Mouse (Mus musculus) liver, embryonic 14.5 days (tissue): ENCODE data around the gene Cdk12. TPM values are rescaled to one million over a fixed set of nuclear protein-coding genes. Genes with fewer than 3 reads are reported as not detected.

ENCODE experiments used
- ATAC-seq: fragments of 200-750 bp; cut with Nextera tagmentation; 2 replicates; pipeline ENCODE4 v1.8.0; 2017; ENCODE audit warnings: moderate number of reproducible peaks, mild to moderate bottlenecking, moderate library complexity; ENCODE audit not compliant: insufficient read depth
- DNase-seq, 3 experiments: peaks; one replicate each; pipeline ENCODE4 v3.0.0-alpha.2; 2012 to 2013; ENCODE audit warnings: low read depth in 3 of 3, low spot score in 3 of 3
- H3K27ac ChIP-seq: fragments of 300-500 bp; sonication (generic); 2 replicates; pipeline ENCODE4 v1.5.1; 2014; ENCODE audit warnings: moderate library complexity, mild to moderate bottlenecking, control low read depth, inconsistent platforms
- H3K27me3 ChIP-seq: fragments of 300-500 bp; sonication (generic); 2 replicates; pipeline ENCODE4 v1.6.1; 2014; ENCODE audit warnings: mild to moderate bottlenecking, low read length, moderate library complexity; ENCODE audit not compliant: control insufficient read depth, insufficient read depth
- H3K36me3 ChIP-seq: fragments of 300-500 bp; sonication (generic); replicated peaks from 2 replicates; pipeline ENCODE4 v1.6.1; 2014; ENCODE audit warnings: low read depth; ENCODE audit not compliant: control insufficient read depth, insufficient read depth
- H3K4me1 ChIP-seq, 2 experiments: fragments of 200-500 bp in 1 of 2; fragments of 300-500 bp in 1 of 2; sonication (generic) in 1 of 2; replicated peaks; 2 replicates each; pipeline ENCODE4 v1.6.1; 2012 to 2014; ENCODE audit warnings: antibody characterized with exemption in 1 of 2, inconsistent platforms in 1 of 2, low read length in 1 of 2; ENCODE audit not compliant: control insufficient read depth in 2 of 2, insufficient read depth in 2 of 2
- H3K4me2 ChIP-seq: fragments of 300-500 bp; sonication (generic); 2 replicates; pipeline ENCODE4 v1.6.1; 2014; ENCODE audit warnings: low read depth, mild to moderate bottlenecking, control low read depth, moderate library complexity
- H3K4me3 ChIP-seq, 2 experiments: fragments of 200-500 bp in 1 of 2; fragments of 300-500 bp in 1 of 2; sonication (generic) in 1 of 2; 2 replicates each; pipeline ENCODE4 v1.5.1; 2012 to 2014; ENCODE audit warnings: low read depth in 2 of 2, low read length in 2 of 2, mild to moderate bottlenecking in 2 of 2, control low read depth in 1 of 2, inconsistent platforms in 1 of 2, moderate library complexity in 1 of 2; ENCODE audit not compliant: insufficient read depth in 1 of 2
- H3K9ac ChIP-seq: fragments of 300-500 bp; sonication (generic); replicated peaks from 2 replicates; pipeline ENCODE4 v1.6.1; 2014; ENCODE audit warnings: mild to moderate bottlenecking, control low read depth, moderate library complexity
- H3K9me3 ChIP-seq: fragments of 300-500 bp; sonication (generic); 2 replicates; pipeline ENCODE4 v1.6.1; 2016; ENCODE audit warnings: low read length, mixed read lengths; ENCODE audit not compliant: control insufficient read depth
- CTCF ChIP-seq: IDR thresholded peaks from 2 replicates; pipeline ENCODE4 v1.5.1; 2016; ENCODE audit warnings: antibody characterized with exemption, low read depth, control low read depth
- EP300 ChIP-seq: IDR thresholded peaks from 2 replicates; pipeline ENCODE4 v1.6.1; 2016; ENCODE audit warnings: antibody characterized with exemption, low read depth
- WGBS: fragments of 180-500 bp; shearing (Covaris S2); extraction: QIAGEN DNeasy Blood & Tissue Kit; methylation state at CpG from one replicate; pipeline ENCODE4 v1.1.7; 2014; ENCODE audit not compliant: insufficient replicate concordance; 5-methylcytosine and 5-hydroxymethylcytosine counted together
- microRNA-seq: library from miRNA; unstranded; fragments of <30 nt; microRNA quantifications from one replicate; pipeline ENCODE4, GENCODE M21; 2016
- polyA plus RNA-seq, 2 experiments: library from polyadenylated mRNA; depleted of rRNA in 1 of 2; stranded (reverse) in 1 of 2; unstranded in 1 of 2; fragments of >200 nt; fragmentation: Nextera tagmentation in 1 of 2; extraction: Ambion mirVana in 1 of 2; gene quantifications; 2 replicates each; pipeline versions ENCODE4 v1.2.1 to v1.2.3; 2012 to 2014

Cdk12 gene
- polyA plus RNA-seq, 2 experiments = 4.7 to 9.8 TPM

- TF ChIP-seq CTCF (no peak), EP300 (no peak)
- Histone ChIP-seq H3K27me3 (peaks cover 96% of the 10 kb centered on the region), H3K27ac (no peak overlapping the region), H3K4me3 (no peak overlapping the region), H3K4me2 (no peak overlapping the region), H3K4me1 (no peaks in the 10 kb centered on the region), H3K9ac (no peak overlapping the region), H3K36me3 (no peaks in the 10 kb centered on the region), H3K9me3 (no peaks in the 10 kb centered on the region)
- WGBS = 3% methylated on average over 19 of the region's 19 CpGs
- DNase-seq = no peak
- ATAC-seq = no peak
Measured at GRCm38 (mm10) chr11:98326741-98327135, 123.9 kb downstream of the Cdk12 start.

- H3K4me1 ChIP-seq = no peaks in the 10 kb centered on the region
- DNase-seq = no peak
- H3K9ac ChIP-seq = no peak overlapping the region
- 1% methylated on average over 97 of the region's 97 CpGs for WGBS
- TF ChIP-seq CTCF (no peak), EP300 (no peak)
- H3K4me3 ChIP-seq = peak overlapping the region in 1 of 2 experiments; percentile 4; a peak in 1 of 4 replicates
- no peaks in the 10 kb centered on the region for H3K36me3 ChIP-seq
- H3K9me3 ChIP-seq = no peaks in the 10 kb centered on the region
- ATAC-seq = no peak
- no peak overlapping the region for H3K27ac ChIP-seq
- H3K4me2 ChIP-seq = no peak overlapping the region
- H3K27me3 ChIP-seq = peaks cover 95% of the 10 kb centered on the region
Measured at GRCm38 (mm10) chr11:98327136-98328030, 124.5 kb downstream of the Cdk12 start.

- H3K4me2 ChIP-seq = no peak overlapping the region
- peaks cover 92% of the 10 kb centered on the region for H3K27me3 ChIP-seq
Measured at GRCm38 (mm10) chr11:98328031-98328370, 125.1 kb downstream of the Cdk12 start.

More at GRCm38 (mm10) chr11:98328031-98328370, 125.1 kb downstream of the Cdk12 start:
- Histone ChIP-seq H3K4me1 (no peaks in the 10 kb centered on the region), H3K9me3 (no peaks in the 10 kb centered on the region), H3K9ac (no peak overlapping the region), H3K4me3 (no peak overlapping the region; a peak in 1 of 4 replicates), H3K36me3 (no peaks in the 10 kb centered on the region), H3K27ac (no peak overlapping the region)
- TF ChIP-seq EP300 = no peak
- TF ChIP-seq CTCF = no peak
- no peak for DNase-seq
- no peak for ATAC-seq
- WGBS = 2% methylated on average over 34 of the region's 35 CpGs

Small RNA genes lying within 50 kb of the gene (microRNA-seq; reads per million reads assigned to microRNA genes)
- gene Gm27399 (not detected), gene Mir5119 (not detected)

Other genes with a start within 250 kb of the Cdk12 start
- gene Plxdc1, start 216.6 kb upstream of the Cdk12 start, polyA plus RNA-seq (2012; rRNA removed) = 0.38 and 0.45 TPM in 2 replicates
- 0.20 and 0.58 TPM in 2 replicates for gene Plxdc1, start 216.6 kb upstream of the Cdk12 start, polyA plus RNA-seq (2014; fragmentation: Nextera tagmentation; extraction: Ambion mirVana)
- gene Arl5c, start 206.9 kb upstream of the Cdk12 start, polyA plus RNA-seq (2012; rRNA removed) = 1.8 and 2.2 TPM in 2 replicates
- 6.0 and 6.4 TPM in 2 replicates for gene Arl5c, start 206.9 kb upstream of the Cdk12 start, polyA plus RNA-seq (2014; fragmentation: Nextera tagmentation; extraction: Ambion mirVana)
- 0.38 and 0.60 TPM in 2 replicates for gene Cacnb1, start 180.0 kb upstream of the Cdk12 start, polyA plus RNA-seq (2012; rRNA removed)
- 0.21 TPM in 1 of 2 replicates, not detected in the other for gene Cacnb1, start 180.0 kb upstream of the Cdk12 start, polyA plus RNA-seq (2014; fragmentation: Nextera tagmentation; extraction: Ambion mirVana)
- gene Rpl19, start 176.3 kb upstream of the Cdk12 start, polyA plus RNA-seq (2012; rRNA removed) = 713 and 1,005 TPM in 2 replicates
- 717 and 735 TPM in 2 replicates for gene Rpl19, start 176.3 kb upstream of the Cdk12 start, polyA plus RNA-seq (2014; fragmentation: Nextera tagmentation; extraction: Ambion mirVana)
- gene Stac2, start 149.6 kb upstream of the Cdk12 start, polyA plus RNA-seq (2012; rRNA removed) = 0.02 TPM in 1 of 2 replicates, not detected in the other
- gene Stac2, start 149.6 kb upstream of the Cdk12 start, polyA plus RNA-seq (2014; fragmentation: Nextera tagmentation; extraction: Ambion mirVana) = not detected in 2 replicates
- gene Fbxl20, start 52.7 kb upstream of the Cdk12 start, polyA plus RNA-seq (2012; rRNA removed) = 2.0 and 2.3 TPM in 2 replicates
- gene Fbxl20, start 52.7 kb upstream of the Cdk12 start, polyA plus RNA-seq (2014; fragmentation: Nextera tagmentation; extraction: Ambion mirVana) = 3.4 and 5.9 TPM in 2 replicates
- 7.1 and 8.7 TPM in 2 replicates for gene Med1, start 9.8 kb upstream of the Cdk12 start, polyA plus RNA-seq (2012; rRNA removed)
- gene Med1, start 9.8 kb upstream of the Cdk12 start, polyA plus RNA-seq (2014; fragmentation: Nextera tagmentation; extraction: Ambion mirVana) = 19.7 and 22.7 TPM in 2 replicates
- gene Neurod2, start 126.6 kb downstream of the Cdk12 start, polyA plus RNA-seq (2012; rRNA removed) = 0.18 TPM in 1 of 2 replicates, not detected in the other
- not detected in 2 replicates for gene Neurod2, start 126.6 kb downstream of the Cdk12 start, polyA plus RNA-seq (2014; fragmentation: Nextera tagmentation; extraction: Ambion mirVana)
- gene Ppp1r1b, start 145.3 kb downstream of the Cdk12 start, polyA plus RNA-seq (2012; rRNA removed) = 0.04 and 0.21 TPM in 2 replicates
- 0.17 and 0.19 TPM in 2 replicates for gene Ppp1r1b, start 145.3 kb downstream of the Cdk12 start, polyA plus RNA-seq (2014; fragmentation: Nextera tagmentation; extraction: Ambion mirVana)
- 15.7 and 16.8 TPM in 2 replicates for gene Stard3, start 155.3 kb downstream of the Cdk12 start, polyA plus RNA-seq (2012; rRNA removed)
- gene Stard3, start 155.3 kb downstream of the Cdk12 start, polyA plus RNA-seq (2014; fragmentation: Nextera tagmentation; extraction: Ambion mirVana) = 11.6 and 11.9 TPM in 2 replicates
- gene Tcap, start 180.8 kb downstream of the Cdk12 start, polyA plus RNA-seq (2012; rRNA removed) = 0.03 TPM in 1 of 2 replicates, not detected in the other
- gene Tcap, start 180.8 kb downstream of the Cdk12 start, polyA plus RNA-seq (2014; fragmentation: Nextera tagmentation; extraction: Ambion mirVana) = not detected in 2 replicates
- gene Pnmt, start 183.4 kb downstream of the Cdk12 start, polyA plus RNA-seq (2012; rRNA removed) = not detected in 2 replicates
- gene Pnmt, start 183.4 kb downstream of the Cdk12 start, polyA plus RNA-seq (2014; fragmentation: Nextera tagmentation; extraction: Ambion mirVana) = not detected in 2 replicates
- gene Pgap3, start 197.4 kb downstream of the Cdk12 start, polyA plus RNA-seq (2012; rRNA removed) = 3.3 and 3.9 TPM in 2 replicates
- gene Pgap3, start 197.4 kb downstream of the Cdk12 start, polyA plus RNA-seq (2014; fragmentation: Nextera tagmentation; extraction: Ambion mirVana) = 2.7 and 3.4 TPM in 2 replicates
- 1.1 and 1.2 TPM in 2 replicates for gene Erbb2, start 209.4 kb downstream of the Cdk12 start, polyA plus RNA-seq (2012; rRNA removed)
- 1.6 TPM in 2 replicates for gene Erbb2, start 209.4 kb downstream of the Cdk12 start, polyA plus RNA-seq (2014; fragmentation: Nextera tagmentation; extraction: Ambion mirVana)
- 21.6 and 31.1 TPM in 2 replicates for gene Mien1, start 235.9 kb downstream of the Cdk12 start, polyA plus RNA-seq (2012; rRNA removed)
- gene Mien1, start 235.9 kb downstream of the Cdk12 start, polyA plus RNA-seq (2014; fragmentation: Nextera tagmentation; extraction: Ambion mirVana) = 58.5 and 61.5 TPM in 2 replicates
- gene Grb7, start 243.3 kb downstream of the Cdk12 start, polyA plus RNA-seq (2012; rRNA removed) = 15.7 and 19.2 TPM in 2 replicates
- gene Grb7, start 243.3 kb downstream of the Cdk12 start, polyA plus RNA-seq (2014; fragmentation: Nextera tagmentation; extraction: Ambion mirVana) = 14.1 and 14.9 TPM in 2 replicates